Mouse (Mus musculus) kidney, postnatal 0 days (tissue): ENCODE data around the gene D230025D16Rik. TPM values are rescaled to one million over a fixed set of nuclear protein-coding genes. Genes with fewer than 3 reads are reported as not detected.
A peak's percentile ranks its signal among the peaks of the same experiment; 100 is the strongest.
"Not testable (repeated sequence)": the region's sequence is repeated elsewhere in the genome, so short reads cannot be mapped to it uniquely, and the experiment has no call there.

Source experiments
- ATAC-seq: fragments of 200-750 bp; cut with Nextera tagmentation; replicated peaks from 2 replicates; pipeline ENCODE4 v1.8.0; 2017; ENCODE audit warnings: low read depth, moderate number of reproducible peaks, moderate TSS enrichment, moderate library complexity; ENCODE audit not compliant: low FRiP score
- DNase-seq: peaks from one replicate; pipeline ENCODE4 v3.0.0-alpha.2; 2016; ENCODE audit warnings: low spot score
- H3K27ac ChIP-seq: fragments of 300-500 bp; sonication (generic); 2 replicates; pipeline ENCODE4 v1.5.1; 2014; ENCODE audit warnings: mild to moderate bottlenecking
- H3K27me3 ChIP-seq: fragments of 300-500 bp; sonication (generic); 2 replicates; pipeline ENCODE4 v1.6.1; 2014; ENCODE audit warnings: low read length, mixed read lengths; ENCODE audit not compliant: insufficient read depth
- H3K36me3 ChIP-seq: fragments of 300-500 bp; sonication (generic); 2 replicates; pipeline ENCODE4 v1.6.1; 2014; ENCODE audit warnings: low read length, mixed read lengths; ENCODE audit not compliant: insufficient read depth
- H3K4me1 ChIP-seq: fragments of 300-500 bp; sonication (generic); replicated peaks from 2 replicates; pipeline ENCODE4 v1.6.1; 2014; ENCODE audit warnings: antibody characterized with exemption, low read length, mixed read lengths; ENCODE audit not compliant: insufficient read depth
- H3K4me2 ChIP-seq: fragments of 300-500 bp; sonication (generic); 2 replicates; pipeline ENCODE4 v1.6.1; 2014; ENCODE audit warnings: mild to moderate bottlenecking, low read length, moderate library complexity, mixed read lengths
- H3K4me3 ChIP-seq: fragments of 300-500 bp; sonication (generic); replicated peaks from 2 replicates; pipeline ENCODE4 v1.5.1; 2014; ENCODE audit warnings: low read depth, low read length
- H3K9ac ChIP-seq: fragments of 300-500 bp; sonication (generic); 2 replicates; pipeline ENCODE4 v1.6.1; 2014; ENCODE audit warnings: low read depth, low read length
- H3K9me3 ChIP-seq: fragments of 300-500 bp; sonication (generic); replicated peaks from 2 replicates; pipeline ENCODE4 v1.6.1; 2016; ENCODE audit warnings: low read length, inconsistent platforms, mixed read lengths
- CTCF ChIP-seq: IDR thresholded peaks from 2 replicates; pipeline ENCODE4 v1.5.1; 2016; ENCODE audit warnings: antibody characterized with exemption, low read depth, mild to moderate bottlenecking, moderate library complexity
- WGBS: fragments of 180-500 bp; shearing (Covaris S2); extraction: QIAGEN DNeasy Blood & Tissue Kit; methylation state at CpG from one replicate; pipeline ENCODE4 v1.1.7; 2014; 5-methylcytosine and 5-hydroxymethylcytosine counted together
- polyA plus RNA-seq: library from polyadenylated mRNA; unstranded; fragments of >200 nt; fragmentation: Nextera tagmentation; extraction: Ambion mirVana; gene quantifications from 2 replicates; pipeline ENCODE4 v1.2.1, GENCODE M21; 2015

Gene D230025D16Rik
- polyA plus RNA-seq, 1 experiment from 2014 or later, result 20.6 TPM

- TF ChIP-seq CTCF, result peak; percentile 69
- H3K4me2 ChIP-seq, result peak within 1 kb of the TSS; percentile 81
- 4% methylated on average over 43 of the region's 43 CpGs for WGBS
- no peaks in the 10 kb centered on the region for H3K36me3 ChIP-seq
- H3K4me3 ChIP-seq, result peak within 1 kb of the TSS; percentile 49
- ATAC-seq (peak; percentile 53), DNase-seq (peak; percentile 58)
- peaks cover 4% of the 10 kb centered on the region; the same call in 1 of the 2 replicates for H3K27me3 ChIP-seq
- no peaks in the 10 kb centered on the region for H3K9me3 ChIP-seq
- peak within 1 kb of the TSS; percentile 46; the same call in 1 of the 2 replicates for H3K9ac ChIP-seq
- peak within 1 kb of the TSS; percentile 71 for H3K27ac ChIP-seq
- H3K4me1 ChIP-seq, result peaks cover 18% of the 10 kb centered on the region
Measured at GRCm38 (mm10) chr8:105289805-105290460, 65.0 kb downstream of the D230025D16Rik start, which contains the start of gene 4931428F04Rik. 4931428F04Rik (minus strand) TSS chr8:105289864.

- H3K4me1 ChIP-seq, result peaks cover 18% of the 10 kb centered on the region
- H3K9ac ChIP-seq, result no peak overlapping the region
- no peak for ATAC-seq
- H3K36me3 ChIP-seq, result no peaks in the 10 kb centered on the region
- peak overlapping the region; percentile 49; the same call in 1 of the 2 replicates for H3K4me3 ChIP-seq
- H3K9me3 ChIP-seq, result no peaks in the 10 kb centered on the region
- H3K27ac ChIP-seq, result no peak overlapping the region
- peak; percentile 97 for TF ChIP-seq CTCF
- H3K4me2 ChIP-seq, result peak overlapping the region; percentile 81
- peaks cover 4% of the 10 kb centered on the region; the same call in 1 of the 2 replicates for H3K27me3 ChIP-seq
- DNase-seq, result peak; percentile 94
- WGBS, result 9% methylated on average over 31 of the region's 31 CpGs
Measured at GRCm38 (mm10) chr8:105290554-105291314, 65.8 kb downstream of the D230025D16Rik start.

GRCm38 (mm10) chr8:105291364-105291763 is 66.4 kb downstream of the D230025D16Rik start:
- WGBS, result 80% methylated on average over 8 of the region's 8 CpGs

DNA sequence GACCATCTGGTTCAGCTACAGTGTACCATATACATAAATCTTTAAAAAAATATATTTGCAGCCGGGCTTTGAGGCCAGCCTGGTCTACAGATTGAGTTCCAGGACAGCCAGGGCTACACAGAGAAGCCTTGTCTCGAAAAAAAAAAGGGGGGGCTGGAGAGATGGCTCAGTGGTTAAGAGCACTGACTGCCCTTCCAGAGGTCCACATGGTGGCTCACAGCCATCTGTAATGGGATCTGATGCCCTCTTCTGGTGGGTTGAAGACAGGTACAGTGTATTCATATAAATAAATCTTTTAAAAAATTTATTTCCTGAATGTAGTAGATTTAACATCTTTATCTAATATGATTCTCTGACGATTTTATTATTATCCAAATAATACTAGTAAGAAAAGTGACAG is 66.9 kb downstream of the D230025D16Rik start:
- not testable (repeated sequence) for H3K27ac ChIP-seq, DNase-seq, H3K9me3 ChIP-seq, H3K4me2 ChIP-seq, H3K27me3 ChIP-seq, H3K9ac ChIP-seq, ATAC-seq, H3K36me3 ChIP-seq, H3K4me3 ChIP-seq
- peak; percentile 33; the same call in 1 of the 2 replicates for TF ChIP-seq CTCF
- peaks cover 18% of the 10 kb centered on the region for H3K4me1 ChIP-seq
- WGBS, result 73% methylated on average over 3 of the region's 3 CpGs

More at GRCm38 (mm10) chr8:105291364-105291763, 66.4 kb downstream of the D230025D16Rik start:
- not testable (repeated sequence) for H3K27ac ChIP-seq, H3K27me3 ChIP-seq, H3K9me3 ChIP-seq, H3K4me3 ChIP-seq, H3K9ac ChIP-seq, H3K36me3 ChIP-seq, H3K4me2 ChIP-seq, DNase-seq, ATAC-seq
- H3K4me1 ChIP-seq, result peaks cover 18% of the 10 kb centered on the region

DNA sequence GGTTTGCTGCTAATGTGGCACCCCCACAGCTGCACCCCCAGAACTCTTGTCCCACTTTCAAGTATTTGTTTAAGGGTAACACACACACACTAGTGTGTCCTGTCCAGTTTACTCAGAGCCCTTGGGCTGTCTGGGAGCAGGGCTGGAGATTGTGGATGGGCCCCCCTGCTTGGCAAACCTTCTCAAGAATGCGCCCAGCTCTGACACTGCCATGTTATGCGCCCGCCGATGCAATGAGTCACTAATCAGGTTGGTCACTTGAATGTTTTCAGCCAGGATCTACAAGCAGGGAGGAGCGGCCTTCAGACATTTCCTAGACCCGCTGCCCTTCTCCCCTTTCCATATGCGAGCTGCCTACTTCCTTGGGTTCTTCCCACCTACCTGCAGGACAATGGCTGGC is 67.5 kb downstream of the D230025D16Rik start:
- no peak for TF ChIP-seq CTCF
- ATAC-seq, result no peak
- Histone ChIP-seq H3K4me3 (no peak overlapping the region), H3K9ac (no peak overlapping the region), H3K27ac (no peak overlapping the region), H3K36me3 (no peaks in the 10 kb centered on the region), H3K4me2 (no peak overlapping the region), H3K4me1 (peaks cover 18% of the 10 kb centered on the region), H3K9me3 (no peaks in the 10 kb centered on the region), H3K27me3 (peaks cover 4% of the 10 kb centered on the region; the same call in 1 of the 2 replicates)
- 73% methylated on average over 7 of the region's 7 CpGs for WGBS
- DNase-seq, result no peak

DNA sequence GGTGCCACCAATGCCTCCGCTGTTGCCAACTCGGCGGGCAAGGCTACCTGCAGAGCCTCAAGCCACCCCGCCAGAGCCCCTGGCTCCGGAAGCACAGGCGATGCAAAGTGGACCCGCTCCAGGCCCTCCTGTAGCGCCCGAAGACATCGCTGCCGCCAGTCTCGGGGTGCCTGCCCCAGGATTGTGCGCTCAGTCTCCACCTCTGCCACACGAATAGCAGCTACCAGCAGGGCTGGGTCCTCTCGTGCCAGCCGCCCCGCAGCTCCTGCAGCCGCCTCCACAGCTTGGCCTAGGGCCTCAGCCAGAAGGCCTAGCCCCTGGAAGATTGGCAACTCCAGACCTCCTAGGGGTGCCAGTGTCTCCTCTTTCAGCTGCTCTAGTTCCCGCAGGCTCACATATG is 68.5 kb downstream of the D230025D16Rik start:
- H3K27me3 ChIP-seq, result peaks cover 4% of the 10 kb centered on the region; the same call in 1 of the 2 replicates
- H3K27ac ChIP-seq, result no peak overlapping the region
- 71% methylated on average over 19 of the region's 19 CpGs for WGBS
- no peak for TF ChIP-seq CTCF
- no peak for DNase-seq
- H3K9ac ChIP-seq, result no peak overlapping the region
- no peak overlapping the region for H3K4me2 ChIP-seq
- no peaks in the 10 kb centered on the region for H3K9me3 ChIP-seq
- peaks cover 21% of the 10 kb centered on the region for H3K4me1 ChIP-seq
- no peaks in the 10 kb centered on the region for H3K36me3 ChIP-seq
- H3K4me3 ChIP-seq, result no peak overlapping the region
- no peak for ATAC-seq
